Comparison of ENCODE assay signal across 8 mouse cellular contexts in the genomic region with DNA sequence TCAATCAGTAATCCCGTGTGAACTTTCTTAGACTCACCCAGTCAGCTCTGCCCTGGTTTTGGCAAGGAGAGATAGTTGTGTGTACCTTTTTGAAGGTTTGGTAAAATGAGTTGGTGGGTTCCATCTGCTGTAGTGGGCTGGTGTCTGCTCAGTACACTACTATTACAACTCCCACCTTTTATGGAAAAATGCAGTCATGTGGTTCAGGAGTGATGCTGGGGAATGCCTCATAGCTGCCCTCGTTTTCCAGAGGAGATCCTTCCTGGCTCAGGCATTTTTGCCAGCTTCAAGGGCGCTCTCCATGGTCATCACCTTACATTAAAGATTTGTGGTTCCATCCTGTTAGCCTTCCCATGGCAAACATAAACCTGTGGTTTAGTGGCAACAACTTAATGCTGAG. TPM values are rescaled to one million over a fixed set of nuclear protein-coding genes. Genes with fewer than 3 reads are reported as not detected.
DNase-seq lines count a peak whose midpoint lies in the region; ATAC-seq and TF ChIP-seq lines count a peak whose summit lies in the region.

No protein-coding gene starts in this region.

- 45% methylated on average over 3 of the region's 3 CpGs for WGBS in lung, embryonic 14.5 days
- WGBS in forebrain, embryonic 13.5 days: 40% methylated on average over 3 of the region's 3 CpGs
- 59% methylated on average over 3 of the region's 3 CpGs for WGBS in limb, embryonic 11.5 days
- 54% methylated on average over 3 of the region's 3 CpGs for WGBS in neural tube, embryonic 13.5 days

- no peak overlapping the region for H3K4me3 ChIP-seq in lung, embryonic 14.5 days (ENCODE audit: low read depth, low read length)
- H3K4me3 ChIP-seq in forebrain, embryonic 13.5 days: peak overlapping the region; percentile 92
- H3K4me3 ChIP-seq in limb, embryonic 11.5 days (ENCODE audit: low read depth, low read length): no peak overlapping the region
- peak overlapping the region; percentile 91 for H3K4me3 ChIP-seq in neural tube, embryonic 13.5 days

- ATAC-seq in lung, embryonic 14.5 days (ENCODE audit: insufficient read depth): no peak
- no peak for ATAC-seq in forebrain, embryonic 13.5 days
- no peak for ATAC-seq in limb, embryonic 11.5 days (ENCODE audit: insufficient number of reproducible peaks, low FRiP score, low TSS enrichment, low read depth)
- ATAC-seq in neural tube, embryonic 13.5 days (ENCODE audit: low read depth): no peak
- no peak for ATAC-seq in frontal cortex, adult (ENCODE audit: low TSS enrichment)

- no peak overlapping the region; the same call in 1 of the 2 replicates for H3K9ac ChIP-seq in lung, embryonic 14.5 days
- H3K9ac ChIP-seq in forebrain, embryonic 13.5 days: peak overlapping the region; percentile 91; the same call in 1 of the 2 replicates
- H3K9ac ChIP-seq in limb, embryonic 11.5 days (ENCODE audit: low read length): no peak overlapping the region
- H3K9ac ChIP-seq in neural tube, embryonic 13.5 days: peak overlapping the region; percentile 91

- no peaks in the 10 kb centered on the region for H3K27me3 ChIP-seq in lung, embryonic 14.5 days (ENCODE audit: insufficient read depth, low read length)
- H3K27me3 ChIP-seq in forebrain, embryonic 13.5 days: no peaks in the 10 kb centered on the region
- no peaks in the 10 kb centered on the region for H3K27me3 ChIP-seq in limb, embryonic 11.5 days (ENCODE audit: control insufficient read depth, insufficient read depth, low read length)
- H3K27me3 ChIP-seq in neural tube, embryonic 13.5 days: no peaks in the 10 kb centered on the region

- no peaks in the 10 kb centered on the region for H3K9me3 ChIP-seq in lung, embryonic 14.5 days (ENCODE audit: low read depth, low read length)
- H3K9me3 ChIP-seq in forebrain, embryonic 13.5 days (replicated peaks): no peaks in the 10 kb centered on the region
- H3K9me3 ChIP-seq in limb, embryonic 11.5 days (ENCODE audit: control insufficient read depth, low read length): no peaks in the 10 kb centered on the region
- H3K9me3 ChIP-seq in neural tube, embryonic 13.5 days: no peaks in the 10 kb centered on the region

- no peak for DNase-seq in lung, embryonic 14.5 days
- no peak for DNase-seq in lung, postnatal 25 days (ENCODE audit: low spot score)
- DNase-seq in limb, embryonic 11.5 days (ENCODE audit: low spot score): no peak
- no peak for DNase-seq in left cerebral cortex, postnatal 4 days
- DNase-seq in left cerebral cortex, postnatal 36 days (ENCODE audit: low spot score in 2 of 2): no peak

- peaks cover 15% of the 10 kb centered on the region for H3K36me3 ChIP-seq in lung, embryonic 14.5 days (ENCODE audit: insufficient read depth)
- H3K36me3 ChIP-seq in forebrain, embryonic 13.5 days (ENCODE audit: poor library complexity, severe bottlenecking): peaks cover 5% of the 10 kb centered on the region; the same call in 1 of the 2 replicates
- H3K36me3 ChIP-seq in limb, embryonic 11.5 days (ENCODE audit: control insufficient read depth, insufficient read depth, low read length): no peaks in the 10 kb centered on the region
- no peaks in the 10 kb centered on the region for H3K36me3 ChIP-seq in neural tube, embryonic 13.5 days

- H3K4me2 ChIP-seq in lung, embryonic 14.5 days: peak overlapping the region; percentile 93
- peak overlapping the region; percentile 94 for H3K4me2 ChIP-seq in forebrain, embryonic 13.5 days
- H3K4me2 ChIP-seq in limb, embryonic 11.5 days (ENCODE audit: low read depth, severe bottlenecking): peak overlapping the region; percentile 3; the same call in 1 of the 2 replicates
- H3K4me2 ChIP-seq in neural tube, embryonic 13.5 days: peak overlapping the region; percentile 89

- intact Hi-C loops in left cerebral cortex, postnatal 4 days (cut with DNase I): no loop called here
- intact Hi-C loops in left cerebral cortex, postnatal 36 days (cut with DNase I): loop anchor here (5.0 kb wide), 1 partner anchor 41 kb away; no protein-coding TSS in a partner anchor

- TF ChIP-seq CTCF in lung, embryonic 14.5 days (IDR thresholded peaks at IDR 0.05; ENCODE audit: low read depth): no peak

- H3K27ac ChIP-seq in lung, embryonic 14.5 days (ENCODE audit: low read depth): no peak overlapping the region
- no peak overlapping the region for H3K27ac ChIP-seq in forebrain, embryonic 13.5 days
- no peak overlapping the region for H3K27ac ChIP-seq in limb, embryonic 11.5 days (replicated peaks; ENCODE audit: low read depth, low read length)
- no peak overlapping the region for H3K27ac ChIP-seq in neural tube, embryonic 13.5 days (replicated peaks)

- H3K4me1 ChIP-seq in lung, embryonic 14.5 days (ENCODE audit: insufficient read depth): peaks cover 12% of the 10 kb centered on the region; the same call in 1 of the 2 replicates
- H3K4me1 ChIP-seq in forebrain, embryonic 13.5 days: peaks cover 52% of the 10 kb centered on the region
- H3K4me1 ChIP-seq in limb, embryonic 11.5 days (ENCODE audit: control insufficient read depth, insufficient read depth, low read length): peaks cover 18% of the 10 kb centered on the region
- peaks cover 63% of the 10 kb centered on the region for H3K4me1 ChIP-seq in neural tube, embryonic 13.5 days (replicated peaks)

RNA-seq across cellular contexts. Expression of a gene that starts 2.6 kb away (rescaled TPM):
- polyA plus RNA-seq in lung, embryonic 14.5 days (2014; fragmentation: Nextera tagmentation; extraction: Ambion mirVana): 14.5 and 16.1 TPM in 2 replicates
- 7.4 and 8.3 TPM in 2 replicates for polyA plus RNA-seq in forebrain, embryonic 13.5 days (2015; fragmentation: Nextera tagmentation; extraction: Ambion mirVana)
- 11.9 and 13.3 TPM in 2 replicates for polyA plus RNA-seq in limb, embryonic 11.5 days (2014; fragmentation: Nextera tagmentation; extraction: Ambion mirVana)
- polyA plus RNA-seq in neural tube, embryonic 13.5 days (2015; fragmentation: Nextera tagmentation; extraction: Ambion mirVana): 10.0 and 11.2 TPM in 2 replicates
- 10 to 100 TPM; 40.5 to 45.4 TPM for total RNA-seq in left cerebral cortex, postnatal 4 days (2021)
- total RNA-seq in left cerebral cortex, postnatal 36 days (2021): 10 to 100 TPM; 36.5 to 37.9 TPM

Comparison
In these comparisons a context has a peak if more than half of its experiments do, and no peak if none do; other contexts are left out.
1. H3K4me2 ChIP-seq: peak in every context shown above with its lines; median percentile 94 in forebrain, embryonic 13.5 days; 93 in lung, embryonic 14.5 days; 89 in neural tube, embryonic 13.5 days; 3 in limb, embryonic 11.5 days.
2. H3K4me3 ChIP-seq: peak in forebrain, embryonic 13.5 days (single experiment) and neural tube, embryonic 13.5 days (single experiment); none in lung, embryonic 14.5 days (single experiment) and limb, embryonic 11.5 days (single experiment).
3. H3K9ac ChIP-seq: peak in forebrain, embryonic 13.5 days (single experiment) and neural tube, embryonic 13.5 days (single experiment); none in lung, embryonic 14.5 days (single experiment) and limb, embryonic 11.5 days (single experiment).